Mouse (Mus musculus) cerebellum, adult 18-20 months (tissue): ENCODE results near the gene Selenoh.

Experiments used
- DNase-seq, 2 experiments: peaks; one replicate each; pipeline ENCODE4 v3.0.0; 2021

The Selenoh gene

DNA sequence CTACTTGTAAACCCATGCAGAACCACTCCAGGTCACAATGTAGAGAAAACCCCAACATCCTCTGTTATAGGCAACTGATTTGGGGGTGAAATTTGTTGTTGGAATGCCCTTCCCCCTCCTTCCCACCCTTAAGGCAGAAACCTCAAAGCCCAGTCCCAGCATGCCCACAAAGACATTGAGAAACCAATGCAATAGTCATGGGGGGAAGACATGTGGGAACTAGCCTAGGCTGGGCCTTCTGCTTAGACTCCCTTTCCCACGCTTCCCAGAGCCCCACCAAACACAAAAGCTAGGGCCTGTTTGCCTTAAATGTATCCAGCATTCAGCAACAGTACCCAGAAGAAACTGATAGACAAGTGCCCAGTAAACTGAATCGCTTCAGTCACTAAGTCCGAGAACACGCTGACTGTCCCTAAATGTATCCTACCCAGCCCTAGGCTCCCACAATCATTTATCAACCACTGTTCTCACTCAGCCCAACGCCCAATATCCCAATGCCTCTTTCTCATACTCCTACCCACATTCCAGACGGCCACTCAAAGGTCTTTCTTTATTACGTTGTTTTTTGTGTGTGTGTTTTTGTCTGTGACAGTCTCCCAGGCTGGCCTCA is 44.1 kb downstream of the Selenoh start:
- no peak for DNase-seq

DNA sequence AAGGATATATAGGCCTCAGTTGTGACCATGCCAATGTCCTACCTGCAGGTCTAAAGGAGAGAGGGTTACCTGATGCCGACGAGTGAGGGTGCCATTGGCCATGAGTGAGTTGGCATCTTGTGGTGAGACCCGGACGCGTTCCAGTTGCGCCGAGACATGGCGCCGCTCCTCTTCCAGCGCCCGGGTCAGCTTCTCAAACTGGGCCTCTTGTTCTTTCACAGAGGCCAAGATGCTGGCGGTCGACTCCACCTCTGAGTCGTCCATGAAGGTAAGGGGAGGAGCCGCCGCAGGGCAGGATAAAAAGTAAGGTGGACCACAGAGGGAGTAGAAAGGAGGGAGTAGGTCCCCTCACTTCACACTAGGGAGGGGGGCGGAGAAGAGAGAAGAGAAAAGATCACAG is 46.4 kb downstream of the Selenoh start:
- no peak for DNase-seq

DNA sequence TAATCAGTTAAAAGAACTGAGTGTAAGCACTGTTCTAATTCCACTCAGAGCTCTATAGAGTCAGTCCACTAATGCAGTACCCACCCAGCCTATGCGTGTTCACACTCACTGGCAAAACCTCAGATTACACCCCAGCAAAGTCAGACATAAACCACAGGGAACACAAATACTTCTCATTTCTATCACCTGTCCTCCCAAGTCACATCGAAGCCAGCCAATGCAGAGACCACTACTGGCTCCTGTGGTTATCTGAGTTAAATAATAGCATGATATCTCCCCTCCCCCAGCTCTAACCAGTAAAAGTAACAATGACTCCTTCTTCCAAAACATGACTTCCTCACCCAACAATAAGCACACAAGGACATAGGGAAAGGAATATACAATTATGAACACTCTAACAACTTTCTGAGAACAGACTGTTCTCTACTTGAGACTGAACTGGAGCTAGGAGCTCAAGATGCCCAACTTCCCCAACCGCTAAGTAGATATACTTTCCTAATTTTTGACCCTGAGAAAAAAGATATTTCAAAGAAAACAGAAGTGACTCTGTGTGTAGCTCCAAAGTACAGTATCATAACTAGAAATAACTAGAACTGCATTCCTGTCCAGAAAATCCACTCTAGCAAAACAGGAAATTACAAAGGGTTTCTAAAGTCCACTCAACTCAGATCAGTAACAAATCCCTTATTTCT is 47.0 kb downstream of the Selenoh start:
- no peak for DNase-seq

- DNase-seq, result no peak
Measured at GRCm38 (mm10) chr2:84622668-84623067, 47.9 kb downstream of the Selenoh start.

DNA sequence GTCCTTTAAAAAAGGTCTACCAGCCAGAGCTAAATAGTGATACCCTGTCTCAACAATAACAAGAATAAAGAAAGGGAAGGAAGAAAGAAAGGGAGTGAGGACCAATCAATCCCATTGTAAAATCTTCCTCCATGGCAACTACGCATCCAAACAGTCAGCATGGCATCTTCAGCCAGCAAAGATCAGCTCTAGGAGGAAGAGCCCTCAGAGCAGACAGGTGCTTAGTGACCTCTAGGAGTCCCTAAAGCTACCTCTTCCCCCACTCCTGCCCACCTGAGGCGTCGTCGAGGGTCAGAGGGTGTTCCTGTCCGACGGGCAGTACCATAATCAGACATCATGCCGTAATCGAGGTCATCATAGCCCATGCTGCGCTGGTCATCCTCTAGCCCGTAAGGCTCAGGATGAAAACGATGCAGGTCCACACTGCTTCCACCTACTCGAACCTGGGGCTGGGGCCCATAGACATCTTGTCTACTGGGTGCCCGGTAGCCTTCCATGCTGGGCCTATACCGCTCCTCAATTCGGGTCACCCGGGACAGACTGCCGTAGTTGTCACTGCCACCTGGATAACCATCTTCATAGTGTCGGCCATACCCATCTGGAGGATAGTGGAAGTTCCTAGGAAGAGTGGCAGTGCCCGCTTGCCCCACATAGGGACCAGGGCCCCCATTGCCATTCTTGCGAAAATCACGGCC is 50.8 kb downstream of the Selenoh start:
- DNase-seq, result no peak
